Comparison of ENCODE assay signal across 28 mouse cellular contexts in the genomic region with DNA sequence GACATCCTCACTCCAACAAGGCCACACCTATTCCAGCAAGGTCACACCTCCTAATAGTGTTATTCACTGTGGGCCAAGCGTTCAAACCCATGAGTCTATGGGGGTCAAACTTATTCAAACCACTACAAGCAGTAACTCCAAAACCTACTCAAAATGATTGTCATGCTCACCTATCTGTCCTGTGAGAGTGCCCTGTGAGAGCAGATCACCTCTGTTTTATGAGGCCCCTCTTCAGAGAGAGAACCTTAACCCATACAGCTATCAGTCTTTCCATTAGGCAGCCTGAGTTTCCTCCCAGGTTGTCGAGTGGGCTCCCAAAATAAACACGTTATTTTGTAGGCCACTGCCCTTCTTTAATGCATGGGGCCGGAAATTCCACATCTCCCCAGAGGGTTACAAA. TPM values are rescaled to one million over a fixed set of nuclear protein-coding genes. Genes with fewer than 3 reads are reported as not detected.
DNase-seq lines count a peak whose midpoint lies in the region; ATAC-seq and TF ChIP-seq lines count a peak whose summit lies in the region.
"Had no signal": no experiment of that assay in that cellular context is flagged by ENCODE, and none has a peak within 500 bp of the region (broad histone marks: within the 10 kb centered on the region; RNA-seq: fewer than 3 reads in every experiment).

No protein-coding gene starts in this region.

- H3K79me2 ChIP-seq in CH12.LX (replicated peaks; ENCODE audit: control insufficient read depth, extremely low read depth, insufficient read depth, poor library complexity, severe bottlenecking), result no peaks in the 10 kb centered on the region

- DNase-seq in heart, embryonic 10.5 days (ENCODE audit: low spot score), result no peak
- DNase-seq in kidney, postnatal 25 days, result no peak
- DNase-seq in CH12.LX (ENCODE audit: extremely low read depth), result no peak
- no peak for DNase-seq in limb, embryonic 14.5 days (ENCODE audit: low spot score)
- DNase-seq in neural tube, embryonic 10.5 days (ENCODE audit: extremely low spot score, low spot score), result no peak
- no peak for DNase-seq in retina, embryonic 14.5 days (ENCODE audit: low spot score)
- DNase-seq: adrenal gland, postnatal 10 days; adrenal gland, postnatal 36 days; cerebellum, adult 11 months; cerebellum, adult 2 months; cerebellum, postnatal 10 days; cerebellum, postnatal 36 days; embryo, embryonic 11 days; gastrocnemius, postnatal 10 days; gastrocnemius, postnatal 36 days; heart, adult 2 months had no signal

- H3K4me2 ChIP-seq in heart, embryonic 11.5 days, result no peak overlapping the region
- no peak overlapping the region for H3K4me2 ChIP-seq in kidney, embryonic 16.5 days (replicated peaks; ENCODE audit: low read depth, low read length)
- H3K4me2 ChIP-seq in CH12.LX (ENCODE audit: insufficient read depth, low read depth, poor library complexity, severe bottlenecking), result no peak overlapping the region
- no peak overlapping the region for H3K4me2 ChIP-seq in limb, embryonic 14.5 days (replicated peaks; ENCODE audit: low read depth, low read length, severe bottlenecking)
- H3K4me2 ChIP-seq: embryonic facial prominence, embryonic 13.5 days; forebrain, embryonic 13.5 days; heart, embryonic 13.5 days; hindbrain, embryonic 12.5 days; hindbrain, embryonic 15.5 days had no signal

- TF ChIP-seq POLR2A in CH12.LX (IDR thresholded peaks at IDR 0.05; ENCODE audit: low read depth, low read length), result no peak
- TF ChIP-seq POLR2A in limb, embryonic 14.5 days (IDR thresholded peaks at IDR 0.05; ENCODE audit: borderline replicate concordance, extremely low read depth, insufficient read depth, insufficient read length), result no peak

- H3K9me3 ChIP-seq in heart, embryonic 10.5 days, result no peaks in the 10 kb centered on the region
- no peaks in the 10 kb centered on the region for H3K9me3 ChIP-seq in heart, embryonic 11.5 days (replicated peaks; ENCODE audit: control insufficient read depth, low read length)
- H3K9me3 ChIP-seq in kidney, embryonic 16.5 days (ENCODE audit: low read length), result no peaks in the 10 kb centered on the region
- no peaks in the 10 kb centered on the region for H3K9me3 ChIP-seq in CH12.LX (replicated peaks; ENCODE audit: low read length)
- H3K9me3 ChIP-seq in limb, embryonic 14.5 days (ENCODE audit: control insufficient read depth, low read length), result no peaks in the 10 kb centered on the region
- H3K9me3 ChIP-seq: embryonic facial prominence, embryonic 10.5 days; embryonic facial prominence, embryonic 13.5 days; forebrain, embryonic 10.5 days; forebrain, embryonic 13.5 days; G1E; heart, embryonic 13.5 days; hindbrain, embryonic 12.5 days; hindbrain, embryonic 15.5 days had no signal

- in situ Hi-C loops in CH12.LX (cut with MboI; ENCODE audit: low pct_ligation_motif_present, low pct_unique_long_range_greater_than_20kb, low sequenced_read_pairs), result no loop called here

- H3K36me3 ChIP-seq in heart, embryonic 10.5 days, result peaks cover 31% of the 10 kb centered on the region; the same call in 1 of the 2 replicates
- H3K36me3 ChIP-seq in heart, embryonic 11.5 days (ENCODE audit: control insufficient read depth, insufficient read depth, low read length), result peaks cover 5% of the 10 kb centered on the region; the same call in 1 of the 2 replicates
- peaks cover 15% of the 10 kb centered on the region; the same call in 1 of the 2 replicates for H3K36me3 ChIP-seq in kidney, embryonic 16.5 days (ENCODE audit: insufficient read depth, low read length)
- peaks cover 20 to 40% of the 10 kb centered on the region in 2 experiments for H3K36me3 ChIP-seq in CH12.LX (replicated peaks in 1 of 2; ENCODE audit: control insufficient read depth in 1 of 2, insufficient read depth in 1 of 2, low read length in 1 of 2)
- peaks cover 32% of the 10 kb centered on the region for H3K36me3 ChIP-seq in limb, embryonic 14.5 days (ENCODE audit: control insufficient read depth, insufficient read depth, low read length)
- H3K36me3 ChIP-seq: hindbrain, embryonic 15.5 days had no signal

- H3K4me3 ChIP-seq in heart, embryonic 10.5 days, result no peak overlapping the region
- no peak overlapping the region for H3K4me3 ChIP-seq in heart, embryonic 11.5 days (ENCODE audit: low read depth, low read length)
- no peak overlapping the region for H3K4me3 ChIP-seq in kidney, embryonic 16.5 days (ENCODE audit: low read length)
- no peak overlapping the region for H3K4me3 ChIP-seq in CH12.LX (replicated peaks in 1 of 3; ENCODE audit: low read depth in 2 of 3, low read length in 2 of 3, poor library complexity in 1 of 3)
- no peak overlapping the region for H3K4me3 ChIP-seq in limb, embryonic 14.5 days (replicated peaks; ENCODE audit: low read length)
- H3K4me3 ChIP-seq: embryonic facial prominence, embryonic 10.5 days; embryonic facial prominence, embryonic 13.5 days; forebrain, embryonic 10.5 days; forebrain, embryonic 13.5 days; heart, adult 2 months; heart, embryonic 13.5 days; hindbrain, embryonic 12.5 days; hindbrain, embryonic 15.5 days had no signal

- no peak for TF ChIP-seq EP300 in CH12.LX (IDR thresholded peaks at IDR 0.05; ENCODE audit: low read length)

- dilution Hi-C loops in CH12.LX (cut with MboI; ENCODE audit: extremely low pct_ligation_motif_present, extremely low pct_unique_long_range_greater_than_20kb, low sequenced_read_pairs), result no loop called here

- 54% methylated on average over 4 of the region's 4 CpGs for WGBS in heart, embryonic 10.5 days
- 52% methylated on average over 4 of the region's 4 CpGs for WGBS in heart, embryonic 11.5 days (ENCODE audit: insufficient replicate concordance)
- 35% methylated on average over 4 of the region's 4 CpGs for WGBS in kidney, embryonic 16.5 days
- WGBS in limb, embryonic 14.5 days, result 53% methylated on average over 4 of the region's 4 CpGs

- no peak overlapping the region for H3K9ac ChIP-seq in heart, embryonic 11.5 days (ENCODE audit: low read depth, low read length)
- no peak overlapping the region for H3K9ac ChIP-seq in kidney, embryonic 16.5 days (replicated peaks; ENCODE audit: low read length)
- H3K9ac ChIP-seq in CH12.LX (ENCODE audit: insufficient read depth, low read depth), result no peak overlapping the region
- H3K9ac ChIP-seq in limb, embryonic 14.5 days (ENCODE audit: low read depth, low read length, severe bottlenecking), result no peak overlapping the region
- H3K9ac ChIP-seq: embryonic facial prominence, embryonic 13.5 days; forebrain, embryonic 13.5 days; heart, embryonic 13.5 days; hindbrain, embryonic 12.5 days; hindbrain, embryonic 15.5 days had no signal

- TF ChIP-seq RAD21 in CH12.LX (IDR thresholded peaks at IDR 0.05; ENCODE audit: low read depth, low read length), result no peak

- H3K27me3 ChIP-seq in heart, embryonic 10.5 days (ENCODE audit: insufficient read depth, poor library complexity, severe bottlenecking), result no peaks in the 10 kb centered on the region
- no peaks in the 10 kb centered on the region for H3K27me3 ChIP-seq in heart, embryonic 11.5 days (ENCODE audit: control insufficient read depth, insufficient read depth, low read length)
- no peaks in the 10 kb centered on the region for H3K27me3 ChIP-seq in kidney, embryonic 16.5 days (ENCODE audit: insufficient read depth, low read length)
- H3K27me3 ChIP-seq in CH12.LX (replicated peaks), result no peaks in the 10 kb centered on the region
- no peaks in the 10 kb centered on the region for H3K27me3 ChIP-seq in limb, embryonic 14.5 days (ENCODE audit: control insufficient read depth, insufficient read depth, low read length)
- H3K27me3 ChIP-seq: embryonic facial prominence, embryonic 13.5 days; forebrain, embryonic 13.5 days; heart, embryonic 13.5 days; hindbrain, embryonic 12.5 days; hindbrain, embryonic 15.5 days; Patski had no signal

- no peak for ATAC-seq in heart, embryonic 11.5 days (replicated peaks; ENCODE audit: insufficient number of reproducible peaks, low FRiP score, low TSS enrichment)
- peak; percentile 23; the same call in 1 of the 2 replicates for ATAC-seq in kidney, embryonic 16.5 days (ENCODE audit: low FRiP score, low TSS enrichment)
- ATAC-seq in limb, embryonic 14.5 days (ENCODE audit: low FRiP score, low read depth), result peak; percentile 28; the same call in 1 of the 2 replicates
- ATAC-seq: forebrain, embryonic 13.5 days; forebrain, embryonic 16.5 days; Patski had no signal

- H3K4me1 ChIP-seq in heart, embryonic 10.5 days, result peaks cover 15% of the 10 kb centered on the region
- H3K4me1 ChIP-seq in heart, embryonic 11.5 days (ENCODE audit: control insufficient read depth, insufficient read depth, low read length), result peaks cover 9% of the 10 kb centered on the region
- peaks cover 4% of the 10 kb centered on the region; the same call in 1 of the 2 replicates for H3K4me1 ChIP-seq in kidney, embryonic 16.5 days (ENCODE audit: insufficient read depth, low read length)
- H3K4me1 ChIP-seq in CH12.LX (ENCODE audit: control insufficient read depth in 1 of 2, insufficient read depth in 2 of 2), result peaks cover 15 to 37% of the 10 kb centered on the region in 2 experiments; a peak in 3 of 4 replicates
- no peaks in the 10 kb centered on the region for H3K4me1 ChIP-seq in limb, embryonic 14.5 days (ENCODE audit: control insufficient read depth, insufficient read depth, low read length)
- H3K4me1 ChIP-seq: embryonic facial prominence, embryonic 13.5 days; hindbrain, embryonic 12.5 days; hindbrain, embryonic 15.5 days had no signal

- no peak for TF ChIP-seq CTCF in CH12.LX (conservative IDR thresholded peaks at IDR 0.05 in 1 of 2, IDR thresholded peaks at IDR 0.05 in 1 of 2; ENCODE audit: low read depth in 2 of 2, low read length in 2 of 2)

- peak overlapping the region; percentile 22; the same call in 1 of the 2 replicates for H3K27ac ChIP-seq in heart, embryonic 10.5 days
- H3K27ac ChIP-seq in heart, embryonic 11.5 days (ENCODE audit: low read depth, low read length), result no peak overlapping the region
- no peak overlapping the region for H3K27ac ChIP-seq in kidney, embryonic 16.5 days (ENCODE audit: low read length)
- H3K27ac ChIP-seq in CH12.LX (ENCODE audit: insufficient read depth, low read depth), result no peak overlapping the region
- no peak overlapping the region for H3K27ac ChIP-seq in limb, embryonic 14.5 days (replicated peaks; ENCODE audit: low read depth, low read length)
- H3K27ac ChIP-seq: embryonic facial prominence, embryonic 10.5 days; embryonic facial prominence, embryonic 13.5 days; forebrain, embryonic 10.5 days; forebrain, embryonic 13.5 days; heart, adult 2 months; heart, embryonic 13.5 days; hindbrain, embryonic 12.5 days; hindbrain, embryonic 15.5 days had no signal

RNA-seq across cellular contexts. Expression of gene Selenof, which starts 32.3 kb away (rescaled TPM):
- polyA plus RNA-seq in heart, embryonic 10.5 days (2016; fragmentation: Nextera tagmentation; extraction: Ambion mirVana), result 459 and 498 TPM in 2 replicates
- 339 and 350 TPM in 2 replicates for polyA plus RNA-seq in heart, embryonic 11.5 days (2014; fragmentation: Nextera tagmentation; extraction: Ambion mirVana)
- 645 and 709 TPM in 2 replicates for polyA plus RNA-seq in kidney, embryonic 16.5 days (2015; fragmentation: Nextera tagmentation; extraction: Ambion mirVana)
- total RNA-seq in CH12.LX (2012; rRNA removed) (528 and 548 TPM in 2 replicates), CH12.LX (2014; rRNA removed) (1,358 and 1,567 TPM in 2 replicates)
- 671 and 678 TPM in 2 replicates for polyA plus RNA-seq in CH12.LX (2012; ENCODE audit: insufficient read length, low read depth)
- polyA plus RNA-seq in limb, embryonic 14.5 days (2012; rRNA removed), result 354 and 424 TPM in 2 replicates
- 532 and 555 TPM in 2 replicates for polyA plus RNA-seq in limb, embryonic 14.5 days (2014; fragmentation: Nextera tagmentation; extraction: Ambion mirVana)

RNA-seq across cellular contexts. Expression of gene Hs2st1, which starts 32.4 kb away (rescaled TPM):
- polyA plus RNA-seq in heart, embryonic 10.5 days (2016; fragmentation: Nextera tagmentation; extraction: Ambion mirVana), result 8.6 and 14.0 TPM in 2 replicates
- polyA plus RNA-seq in heart, embryonic 11.5 days (2014; fragmentation: Nextera tagmentation; extraction: Ambion mirVana), result 7.3 and 7.9 TPM in 2 replicates
- polyA plus RNA-seq in kidney, embryonic 16.5 days (2015; fragmentation: Nextera tagmentation; extraction: Ambion mirVana), result 10.2 and 11.3 TPM in 2 replicates
- total RNA-seq in CH12.LX (2012; rRNA removed) (17.6 and 20.4 TPM in 2 replicates), CH12.LX (2014; rRNA removed) (29.7 and 30.9 TPM in 2 replicates)
- polyA plus RNA-seq in CH12.LX (2012; ENCODE audit: insufficient read length, low read depth), result 36.4 and 38.5 TPM in 2 replicates
- 20.2 and 20.6 TPM in 2 replicates for polyA plus RNA-seq in limb, embryonic 14.5 days (2012; rRNA removed)
- polyA plus RNA-seq in limb, embryonic 14.5 days (2014; fragmentation: Nextera tagmentation; extraction: Ambion mirVana), result 15.8 and 17.9 TPM in 2 replicates
